Mouse (Mus musculus) midbrain, embryonic 16.5 days (tissue): ENCODE results near the gene Pde4a. TPM values are rescaled to one million over a fixed set of nuclear protein-coding genes. Genes with fewer than 3 reads are reported as not detected.
"Not testable (repeated sequence)": the region's sequence is repeated elsewhere in the genome, so short reads cannot be mapped to it uniquely, and the experiment has no call there.

Experiments used
- ATAC-seq: fragments of 200-750 bp; cut with Nextera tagmentation; 2 replicates; pipeline ENCODE4 v1.8.0; 2017; ENCODE audit warnings: moderate TSS enrichment
- H3K27ac ChIP-seq: fragments of 300-500 bp; sonication (generic); 2 replicates; pipeline ENCODE4 v1.5.1; 2014; ENCODE audit warnings: mild to moderate bottlenecking, low read length, mixed read lengths
- H3K27me3 ChIP-seq: fragments of 300-500 bp; sonication (generic); 2 replicates; pipeline ENCODE4 v1.6.1; 2014; ENCODE audit warnings: low read depth, low read length, mixed read lengths; ENCODE audit not compliant: control insufficient read depth, insufficient read depth
- H3K36me3 ChIP-seq: fragments of 300-500 bp; sonication (generic); 2 replicates; pipeline ENCODE4 v1.6.1; 2014; ENCODE audit warnings: mild to moderate bottlenecking, low read length, moderate library complexity, mixed read lengths; ENCODE audit not compliant: control insufficient read depth, insufficient read depth
- H3K4me1 ChIP-seq: fragments of 300-500 bp; sonication (generic); 2 replicates; pipeline ENCODE4 v1.6.1; 2014; ENCODE audit warnings: mild to moderate bottlenecking, low read length, mixed read lengths; ENCODE audit not compliant: control insufficient read depth, insufficient read depth
- H3K4me2 ChIP-seq: fragments of 300-500 bp; sonication (generic); 2 replicates; pipeline ENCODE4 v1.6.1; 2014; ENCODE audit warnings: mild to moderate bottlenecking, low read length, mixed read lengths
- H3K4me3 ChIP-seq: fragments of 300-500 bp; sonication (generic); 2 replicates; pipeline ENCODE4 v1.5.1; 2014; ENCODE audit warnings: low read depth, mild to moderate bottlenecking, low read length, moderate library complexity, mixed read lengths
- H3K9ac ChIP-seq: fragments of 300-500 bp; sonication (generic); 2 replicates; pipeline ENCODE4 v1.6.1; 2014; ENCODE audit warnings: low read depth, low read length, mixed read lengths
- H3K9me3 ChIP-seq: fragments of 300-500 bp; sonication (generic); replicated peaks from 2 replicates; pipeline ENCODE4 v1.6.1; 2014; ENCODE audit warnings: mild to moderate bottlenecking, low read length, mixed read lengths; ENCODE audit not compliant: control insufficient read depth, poor library complexity, severe bottlenecking
- WGBS: fragments of 180-500 bp; shearing (Covaris S2); extraction: QIAGEN DNeasy Blood & Tissue Kit; methylation state at CpG from one replicate; pipeline ENCODE4 v1.1.7; 2014; 5-methylcytosine and 5-hydroxymethylcytosine counted together
- polyA plus RNA-seq: library from polyadenylated mRNA; unstranded; fragments of >200 nt; fragmentation: Nextera tagmentation; extraction: Ambion mirVana; gene quantifications from 2 replicates; pipeline ENCODE4 v1.2.1, GENCODE M21; 2015

Gene Pde4a
- polyA plus RNA-seq, 1 experiment from 2014 or later, result 49.3 TPM

DNA sequence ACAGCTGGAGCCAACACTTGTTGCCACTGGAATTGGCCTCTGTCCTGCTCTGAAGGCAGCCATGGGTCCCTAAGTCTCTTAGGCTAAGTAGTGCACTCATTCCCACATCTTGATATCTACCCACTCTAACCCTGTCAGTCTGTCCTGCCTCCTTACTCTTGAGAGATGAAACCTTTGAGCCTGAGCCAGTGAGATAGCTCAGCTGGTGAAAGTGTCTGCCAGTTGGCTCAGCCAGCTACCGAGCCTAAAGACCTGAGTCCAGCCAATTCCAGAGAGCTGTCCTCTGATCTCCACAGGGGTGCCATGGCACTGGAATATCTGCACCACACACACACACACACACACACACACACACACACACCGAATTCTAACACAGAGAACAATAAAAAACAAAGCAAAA lies 85.0 kb downstream of the Pde4a start:
- Histone ChIP-seq H3K36me3 (no peaks in the 10 kb centered on the region), H3K27me3 (peaks cover 42% of the 10 kb centered on the region), H3K9ac (no peak overlapping the region), H3K4me1 (peaks cover 4% of the 10 kb centered on the region; the same call in 1 of the 2 replicates), H3K9me3 (no peaks in the 10 kb centered on the region), H3K4me3 (no peak overlapping the region), H3K4me2 (no peak overlapping the region), H3K27ac (no peak overlapping the region)
- 36% methylated on average over 2 of the region's 2 CpGs for WGBS
- no peak for ATAC-seq

DNA sequence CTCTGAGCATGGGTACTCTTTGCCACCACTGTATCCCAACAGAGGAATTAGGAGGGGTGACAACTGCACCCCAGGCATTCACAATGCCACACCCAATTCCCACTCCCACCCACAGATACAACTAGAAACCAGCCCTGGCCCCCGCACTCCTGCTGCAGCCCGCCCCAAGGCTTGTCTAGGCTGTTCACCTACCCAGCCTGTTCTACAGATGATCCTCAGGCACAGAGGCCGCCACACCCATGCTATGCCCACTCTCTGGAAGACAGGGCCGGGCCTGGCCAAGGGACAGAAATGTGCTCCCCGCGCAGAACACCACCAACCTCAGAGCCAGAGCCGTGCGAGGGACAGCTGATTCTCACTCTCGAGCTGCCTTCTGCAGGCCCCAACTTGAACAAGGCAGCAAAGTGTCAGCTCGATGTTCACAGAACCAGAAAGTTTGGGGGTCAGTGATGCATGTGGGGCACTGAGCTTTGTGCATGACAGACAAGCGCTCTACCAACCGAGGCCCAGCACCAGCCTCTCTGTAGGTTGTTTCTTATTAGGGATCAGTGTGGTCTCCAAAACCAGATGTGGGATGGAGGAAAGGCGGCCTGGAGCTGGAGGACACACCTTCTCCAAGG lies 85.7 kb downstream of the Pde4a start:
- no peak overlapping the region for H3K4me3 ChIP-seq
- H3K4me1 ChIP-seq, result peaks cover 4% of the 10 kb centered on the region; the same call in 1 of the 2 replicates
- H3K9me3 ChIP-seq, result no peaks in the 10 kb centered on the region
- peaks cover 37% of the 10 kb centered on the region for H3K27me3 ChIP-seq
- no peaks in the 10 kb centered on the region for H3K36me3 ChIP-seq
- no peak overlapping the region for H3K27ac ChIP-seq
- WGBS, result 69% methylated on average over 13 of the region's 13 CpGs
- no peak overlapping the region for H3K4me2 ChIP-seq
- H3K9ac ChIP-seq, result no peak overlapping the region
- ATAC-seq, result no peak

- no peak overlapping the region for H3K27ac ChIP-seq
- H3K36me3 ChIP-seq, result no peaks in the 10 kb centered on the region
- ATAC-seq, result no peak
- no peak overlapping the region for H3K4me3 ChIP-seq
- H3K9me3 ChIP-seq, result no peaks in the 10 kb centered on the region
- H3K27me3 ChIP-seq, result peaks cover 8% of the 10 kb centered on the region
- H3K4me2 ChIP-seq, result no peak overlapping the region
- H3K4me1 ChIP-seq, result no peaks in the 10 kb centered on the region
- H3K9ac ChIP-seq, result no peak overlapping the region
These were observed 89.2 kb downstream of the Pde4a start for GRCm38 (mm10) chr9:21254690-21255089.

DNA sequence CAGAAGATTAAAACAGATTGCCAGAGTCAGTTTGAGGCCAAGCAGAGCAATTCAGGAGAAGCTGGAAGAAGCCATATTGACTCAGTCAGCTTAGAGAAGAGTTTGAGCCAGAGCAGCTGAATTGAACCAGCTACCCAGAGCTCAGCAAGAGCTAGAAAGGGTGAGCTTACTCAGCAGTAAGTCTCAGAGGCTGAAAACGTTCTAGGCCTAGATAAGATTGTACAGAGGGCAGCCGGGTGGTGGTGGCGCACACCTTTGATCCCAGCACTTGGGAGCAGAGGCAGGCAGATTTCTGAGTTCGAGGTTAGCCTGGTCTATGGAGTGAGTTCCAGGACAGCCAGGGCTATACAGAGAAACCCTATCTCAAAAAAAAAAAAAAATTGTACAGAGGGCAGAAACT lies 90.8 kb downstream of the Pde4a start:
- not testable (repeated sequence) for H3K9me3 ChIP-seq, H3K4me3 ChIP-seq, H3K27ac ChIP-seq, H3K36me3 ChIP-seq, H3K4me2 ChIP-seq, H3K4me1 ChIP-seq, H3K27me3 ChIP-seq, H3K9ac ChIP-seq, ATAC-seq
- WGBS, result 78% methylated on average over 4 of the region's 4 CpGs

GRCm38 (mm10) chr9:21260491-21261040 lies 95.1 kb downstream of the Pde4a start:
- Histone ChIP-seq H3K27ac (no peak overlapping the region), H3K4me1 (peaks cover 4% of the 10 kb centered on the region; the same call in 1 of the 2 replicates), H3K9me3 (no peaks in the 10 kb centered on the region), H3K36me3 (no peaks in the 10 kb centered on the region), H3K4me3 (no peak overlapping the region), H3K4me2 (no peak overlapping the region), H3K27me3 (no peaks in the 10 kb centered on the region), H3K9ac (no peak overlapping the region)
- no peak for ATAC-seq
- 88% methylated on average over 6 of the region's 6 CpGs for WGBS

- peaks cover under 1% of the 10 kb centered on the region; the same call in 1 of the 2 replicates for H3K36me3 ChIP-seq
- ATAC-seq, result no peak
- H3K27me3 ChIP-seq, result no peaks in the 10 kb centered on the region
- H3K4me3 ChIP-seq, result no peak overlapping the region
- no peak overlapping the region for H3K4me2 ChIP-seq
- WGBS, result 63% methylated on average over 2 of the region's 2 CpGs
- peaks cover 16% of the 10 kb centered on the region for H3K4me1 ChIP-seq
- no peaks in the 10 kb centered on the region for H3K9me3 ChIP-seq
- no peak overlapping the region for H3K27ac ChIP-seq
- H3K9ac ChIP-seq, result no peak overlapping the region
These were observed 96.3 kb downstream of the Pde4a start for GRCm38 (mm10) chr9:21261831-21262230.

Other genes with a start within 250 kb of the Pde4a start
- gene Dnmt1, start 205.8 kb upstream of the Pde4a start, polyA plus RNA-seq, result 67.7 and 71.7 TPM in 2 replicates
- 9.7 and 10.3 TPM in 2 replicates for gene S1pr2, start 188.9 kb upstream of the Pde4a start, polyA plus RNA-seq
- gene Mrpl4, start 163.0 kb upstream of the Pde4a start, polyA plus RNA-seq, result 101 and 104 TPM in 2 replicates
- gene Icam1, start 149.7 kb upstream of the Pde4a start, polyA plus RNA-seq, result 3.0 and 3.1 TPM in 2 replicates
- gene Icam4, start 136.3 kb upstream of the Pde4a start, polyA plus RNA-seq, result 0.24 TPM in 1 of 2 replicates, not detected in the other
- gene Icam5, start 133.6 kb upstream of the Pde4a start, polyA plus RNA-seq, result 2.2 and 2.5 TPM in 2 replicates
- gene Zglp1, start 98.6 kb upstream of the Pde4a start, polyA plus RNA-seq, result 0.78 and 1.6 TPM in 2 replicates
- 1.8 and 1.9 TPM in 2 replicates for gene Gm49373, start 92.6 kb upstream of the Pde4a start, polyA plus RNA-seq
- 59.9 and 73.0 TPM in 2 replicates for gene Fdx1l, start 92.1 kb upstream of the Pde4a start, polyA plus RNA-seq
- 1.6 and 1.9 TPM in 2 replicates for gene Gm38431, start 73.7 kb upstream of the Pde4a start, polyA plus RNA-seq
- gene Raver1, start 73.7 kb upstream of the Pde4a start, polyA plus RNA-seq, result 28.9 and 30.4 TPM in 2 replicates
- 9.7 and 9.9 TPM in 2 replicates for gene Tyk2, start 34.5 kb upstream of the Pde4a start, polyA plus RNA-seq
- 199 and 227 TPM in 2 replicates for gene Cdc37, start 15.7 kb upstream of the Pde4a start, polyA plus RNA-seq
- 68.0 and 69.9 TPM in 2 replicates for gene Keap1, start 73.6 kb downstream of the Pde4a start, polyA plus RNA-seq
- 3.7 and 4.3 TPM in 2 replicates for gene S1pr5, start 82.7 kb downstream of the Pde4a start, polyA plus RNA-seq
- 43.0 and 47.9 TPM in 2 replicates for gene Atg4d, start 99.6 kb downstream of the Pde4a start, polyA plus RNA-seq
- gene Kri1, start 122.3 kb downstream of the Pde4a start, polyA plus RNA-seq, result 17.0 and 18.3 TPM in 2 replicates
- 98.9 and 117 TPM in 2 replicates for gene Cdkn2d, start 125.7 kb downstream of the Pde4a start, polyA plus RNA-seq
- 1.6 and 2.1 TPM in 2 replicates for gene Ap1m2, start 146.6 kb downstream of the Pde4a start, polyA plus RNA-seq
- gene Slc44a2, start 155.0 kb downstream of the Pde4a start, polyA plus RNA-seq, result 65.5 and 69.1 TPM in 2 replicates
- 228 and 245 TPM in 2 replicates for gene Ilf3, start 202.2 kb downstream of the Pde4a start, polyA plus RNA-seq
- 51.9 and 54.0 TPM in 2 replicates for gene Qtrt1, start 246.1 kb downstream of the Pde4a start, polyA plus RNA-seq